Mouse (Mus musculus) forebrain, embryonic 16.5 days (tissue): ENCODE results near the gene Traf3ip2. TPM values are rescaled to one million over a fixed set of nuclear protein-coding genes. Genes with fewer than 3 reads are reported as not detected.

Experiments used
- ATAC-seq: fragments of 200-750 bp; cut with Nextera tagmentation; 2 replicates; pipeline ENCODE4 v1.8.0; 2017; ENCODE audit warnings: mild to moderate bottlenecking, moderate library complexity
- H3K27ac ChIP-seq: fragments of 300-500 bp; sonication (generic); 2 replicates; pipeline ENCODE4 v1.5.1; 2014; ENCODE audit warnings: low read length, control low read depth
- H3K27me3 ChIP-seq: fragments of 300-500 bp; sonication (generic); replicated peaks from 2 replicates; pipeline ENCODE4 v1.6.1; 2014; ENCODE audit warnings: low read length; ENCODE audit not compliant: control insufficient read depth, insufficient read depth
- H3K36me3 ChIP-seq: fragments of 300-500 bp; sonication (generic); 2 replicates; pipeline ENCODE4 v1.6.1; 2014; ENCODE audit not compliant: control insufficient read depth, insufficient read depth
- H3K4me1 ChIP-seq: fragments of 300-500 bp; sonication (generic); replicated peaks from 2 replicates; pipeline ENCODE4 v1.6.1; 2014; ENCODE audit warnings: low read length; ENCODE audit not compliant: control insufficient read depth, insufficient read depth
- H3K4me2 ChIP-seq: fragments of 300-500 bp; sonication (generic); 2 replicates; pipeline ENCODE4 v1.6.1; 2014; ENCODE audit warnings: mild to moderate bottlenecking, low read length, control low read depth
- H3K4me3 ChIP-seq: fragments of 300-500 bp; sonication (generic); replicated peaks from 2 replicates; pipeline ENCODE4 v1.5.1; 2014; ENCODE audit warnings: mild to moderate bottlenecking, low read length, control low read depth
- H3K9ac ChIP-seq: fragments of 300-500 bp; sonication (generic); replicated peaks from 2 replicates; pipeline ENCODE4 v1.6.1; 2014; ENCODE audit warnings: low read depth, low read length, control low read depth
- H3K9me3 ChIP-seq: fragments of 300-500 bp; sonication (generic); 2 replicates; pipeline ENCODE4 v1.6.1; 2016; ENCODE audit warnings: low read length; ENCODE audit not compliant: control insufficient read depth
- WGBS: fragments of 180-500 bp; shearing (Covaris S2); extraction: QIAGEN DNeasy Blood & Tissue Kit; methylation state at CpG from one replicate; pipeline ENCODE4 v1.1.7; 2014; 5-methylcytosine and 5-hydroxymethylcytosine counted together
- polyA plus RNA-seq: library from polyadenylated mRNA; unstranded; fragments of >200 nt; fragmentation: Nextera tagmentation; extraction: Ambion mirVana; gene quantifications from 2 replicates; pipeline ENCODE4 v1.2.1, GENCODE M21; 2015

Traf3ip2 gene
- polyA plus RNA-seq, 1 experiment from 2014 or later: 6.9 TPM

GRCm38 (mm10) chr10:39597116-39597791 is 15.5 kb upstream of the Traf3ip2 start:
- no peak overlapping the region for H3K4me3 ChIP-seq
- peak overlapping the region; percentile 74 for H3K27ac ChIP-seq
- ATAC-seq: peak; percentile 65
- H3K4me2 ChIP-seq: no peak overlapping the region; the same call in 1 of the 2 replicates
- 16% methylated on average over 9 of the region's 9 CpGs for WGBS
- H3K4me1 ChIP-seq: peaks cover 14% of the 10 kb centered on the region
- peaks cover 9% of the 10 kb centered on the region; the same call in 1 of the 2 replicates for H3K9me3 ChIP-seq
- H3K36me3 ChIP-seq: no peaks in the 10 kb centered on the region
- no peaks in the 10 kb centered on the region for H3K27me3 ChIP-seq
- peak overlapping the region; percentile 27; the same call in 1 of the 2 replicates for H3K9ac ChIP-seq

- 0 out of 2 replicates have a peak, but pooled peaks have one; percentile 11 for ATAC-seq
- 40% methylated on average over 3 of the region's 3 CpGs for WGBS
- H3K9ac ChIP-seq: 0 out of 2 replicates have a peak overlapping the region, but pooled peaks have one; percentile 4
- H3K36me3 ChIP-seq: no peaks in the 10 kb centered on the region
- H3K27me3 ChIP-seq: no peaks in the 10 kb centered on the region
- H3K9me3 ChIP-seq: peaks cover 9% of the 10 kb centered on the region; the same call in 1 of the 2 replicates
- peaks cover 14% of the 10 kb centered on the region for H3K4me1 ChIP-seq
- peak overlapping the region; percentile 27 for H3K27ac ChIP-seq
- no peak overlapping the region for H3K4me2 ChIP-seq
- no peak overlapping the region for H3K4me3 ChIP-seq
These were observed 14.9 kb upstream of the Traf3ip2 start for GRCm38 (mm10) chr10:39597792-39598183.

- H3K27ac ChIP-seq: no peak overlapping the region
- no peaks in the 10 kb centered on the region for H3K27me3 ChIP-seq
- no peak overlapping the region for H3K4me3 ChIP-seq
- no peaks in the 10 kb centered on the region for H3K36me3 ChIP-seq
- no peak overlapping the region for H3K9ac ChIP-seq
- peaks cover 14% of the 10 kb centered on the region for H3K4me1 ChIP-seq
- H3K9me3 ChIP-seq: peaks cover 6% of the 10 kb centered on the region; the same call in 1 of the 2 replicates
- 94% methylated on average over 4 of the region's 4 CpGs for WGBS
- no peak for ATAC-seq
- H3K4me2 ChIP-seq: no peak overlapping the region
These were observed 13.1 kb upstream of the Traf3ip2 start for GRCm38 (mm10) chr10:39599601-39600000.

- Histone ChIP-seq H3K36me3 (no peaks in the 10 kb centered on the region), H3K27me3 (no peaks in the 10 kb centered on the region), H3K4me3 (no peak overlapping the region), H3K4me2 (no peak overlapping the region), H3K9me3 (peaks cover 7% of the 10 kb centered on the region), H3K27ac (no peak overlapping the region), H3K4me1 (peaks cover 14% of the 10 kb centered on the region), H3K9ac (no peak overlapping the region)
- no peak for ATAC-seq
- WGBS: 79% methylated on average over 1 of the region's 1 CpGs
These were observed 12.6 kb upstream of the Traf3ip2 start for GRCm38 (mm10) chr10:39600115-39600514.

- Histone ChIP-seq H3K27me3 (no peaks in the 10 kb centered on the region), H3K4me3 (no peak overlapping the region), H3K36me3 (no peaks in the 10 kb centered on the region), H3K9ac (no peak overlapping the region), H3K4me2 (no peak overlapping the region), H3K27ac (no peak overlapping the region), H3K4me1 (peaks cover 14% of the 10 kb centered on the region), H3K9me3 (peaks cover 9% of the 10 kb centered on the region)
- WGBS: 90% methylated on average over 5 of the region's 5 CpGs
- ATAC-seq: no peak
These were observed 11.7 kb upstream of the Traf3ip2 start for GRCm38 (mm10) chr10:39601068-39601467.

GRCm38 (mm10) chr10:39606434-39606833 is 6.3 kb upstream of the Traf3ip2 start:
- H3K9me3 ChIP-seq: peaks cover 9% of the 10 kb centered on the region
- H3K4me1 ChIP-seq: no peaks in the 10 kb centered on the region
- H3K27me3 ChIP-seq: no peaks in the 10 kb centered on the region
- no peaks in the 10 kb centered on the region for H3K36me3 ChIP-seq
- ATAC-seq: no peak
- no peak overlapping the region for H3K4me3 ChIP-seq
- no peak overlapping the region for H3K27ac ChIP-seq
- no peak overlapping the region for H3K9ac ChIP-seq
- WGBS: 100% methylated on average over 1 of the region's 1 CpGs
- no peak overlapping the region for H3K4me2 ChIP-seq

- H3K4me2 ChIP-seq: no peak overlapping the region
- H3K27me3 ChIP-seq: no peaks in the 10 kb centered on the region
- H3K36me3 ChIP-seq: no peaks in the 10 kb centered on the region
- no peaks in the 10 kb centered on the region for H3K9me3 ChIP-seq
- no peak overlapping the region for H3K27ac ChIP-seq
- peaks cover 19% of the 10 kb centered on the region for H3K4me1 ChIP-seq
- no peak overlapping the region for H3K9ac ChIP-seq
- WGBS: 71% methylated on average over 3 of the region's 3 CpGs
- no peak overlapping the region for H3K4me3 ChIP-seq
- no peak for ATAC-seq
These were observed 1.5 kb upstream of the Traf3ip2 start for GRCm38 (mm10) chr10:39611234-39611633.

- WGBS: 63% methylated on average over 2 of the region's 2 CpGs
- no peak overlapping the region for H3K27ac ChIP-seq
- ATAC-seq: no peak
These were observed 603 bp upstream of the Traf3ip2 start for GRCm38 (mm10) chr10:39612131-39612530.

GRCm38 (mm10) chr10:39612989-39613831 is 476 bp downstream of the Traf3ip2 start:
- Histone ChIP-seq H3K36me3 (no peaks in the 10 kb centered on the region), H3K9ac (no peak overlapping the region), H3K27me3 (no peaks in the 10 kb centered on the region), H3K4me3 (no peak overlapping the region), H3K4me1 (peaks cover 19% of the 10 kb centered on the region), H3K9me3 (no peaks in the 10 kb centered on the region), H3K27ac (no peak overlapping the region), H3K4me2 (peak overlapping the region; percentile 21)
- WGBS: 11% methylated on average over 26 of the region's 26 CpGs
- ATAC-seq: peak; percentile 25; the same call in 1 of the 2 replicates

More at GRCm38 (mm10) chr10:39612131-39612530, 603 bp upstream of the Traf3ip2 start:
- Histone ChIP-seq H3K9me3 (no peaks in the 10 kb centered on the region), H3K27me3 (no peaks in the 10 kb centered on the region), H3K36me3 (no peaks in the 10 kb centered on the region), H3K4me3 (no peak overlapping the region), H3K4me1 (peaks cover 19% of the 10 kb centered on the region), H3K9ac (no peak overlapping the region), H3K4me2 (no peak overlapping the region)
